Mouse (Mus musculus): ENCODE results near the gene Hmgb1. TPM values are rescaled to one million over a fixed set of nuclear protein-coding genes. Genes with fewer than 3 reads are reported as not detected.

Hmgb1 gene
- polyA plus RNA-seq, 1 experiment = 88.6 TPM

GRCm38 (mm10) chr5:149114034-149114433, 70.3 kb downstream of the Hmgb1 start:
- Histone ChIP-seq H3K79me2 (ENCODE audit: control insufficient read depth, insufficient read depth) (no peaks in the 10 kb centered on the region), H3K36me3 (ENCODE audit: control insufficient read depth, insufficient read depth) (no peaks in the 10 kb centered on the region), H3ac (ENCODE audit: control insufficient read depth, insufficient read length) (no peak overlapping the region), H3K4me2 (ENCODE audit: low read depth) (no peak overlapping the region), H3K4me3 (no peak overlapping the region), H3K27me3 (ENCODE audit: control insufficient read depth, insufficient read depth, insufficient read length) (peaks cover 74% of the 10 kb centered on the region)
- TF ChIP-seq E2F4 (IDR thresholded peaks at IDR 0.05; ENCODE audit: insufficient read depth) (no peak), REST (IDR thresholded peaks at IDR 0.05; ENCODE audit: insufficient read depth, insufficient read length) (no peak), MYOD1 (IDR thresholded peaks at IDR 0.05; ENCODE audit: control insufficient read depth in 1 of 3, insufficient read length in 2 of 3, low read depth in 2 of 3) (no peak), MAX (IDR thresholded peaks at IDR 0.05; ENCODE audit: low read depth) (no peak), SRF (IDR thresholded peaks at IDR 0.05; ENCODE audit: control insufficient read depth, insufficient read length, low read depth) (no peak), MYOG (IDR thresholded peaks at IDR 0.05; ENCODE audit: control insufficient read depth in 1 of 3, insufficient read depth in 1 of 3, insufficient read length in 2 of 3, low read depth in 2 of 3) (no peak), POLR2A (IDR thresholded peaks at IDR 0.05; ENCODE audit: insufficient read length, low read depth) (no peak), TCF3 (IDR thresholded peaks at IDR 0.05; ENCODE audit: insufficient read length, low read depth) (no peak), POLR2AphosphoS2 (IDR thresholded peaks at IDR 0.05; ENCODE audit: insufficient read length, low read depth) (no peak), USF1 (IDR thresholded peaks at IDR 0.05; ENCODE audit: low read depth) (no peak), TCF12 (IDR thresholded peaks at IDR 0.05; ENCODE audit: insufficient read depth, poor library complexity, severe bottlenecking) (no peak), CEBPB (IDR thresholded peaks at IDR 0.05; ENCODE audit: insufficient read depth, poor library complexity, severe bottlenecking) (no peak)

GRCm38 (mm10) chr5:149113439-149113838, 70.8 kb downstream of the Hmgb1 start:
- Histone ChIP-seq H3K4me3 (no peak overlapping the region), H3K79me2 (ENCODE audit: control insufficient read depth, insufficient read depth) (no peaks in the 10 kb centered on the region), H3ac (ENCODE audit: control insufficient read depth, insufficient read length) (no peak overlapping the region), H3K4me2 (ENCODE audit: low read depth) (no peak overlapping the region), H3K36me3 (ENCODE audit: control insufficient read depth, insufficient read depth) (no peaks in the 10 kb centered on the region), H3K27me3 (ENCODE audit: control insufficient read depth, insufficient read depth, insufficient read length) (peaks cover 74% of the 10 kb centered on the region)
- no peak for TF ChIP-seq SRF (IDR thresholded peaks at IDR 0.05; ENCODE audit: control insufficient read depth, insufficient read length, low read depth)

- Histone ChIP-seq H3K27me3 (ENCODE audit: control insufficient read depth, insufficient read depth, insufficient read length) (peaks cover 68% of the 10 kb centered on the region), H3ac (ENCODE audit: control insufficient read depth, insufficient read length) (no peak overlapping the region), H3K4me3 (no peak overlapping the region), H3K36me3 (ENCODE audit: control insufficient read depth, insufficient read depth) (no peaks in the 10 kb centered on the region), H3K4me2 (ENCODE audit: low read depth) (no peak overlapping the region), H3K79me2 (ENCODE audit: control insufficient read depth, insufficient read depth) (no peaks in the 10 kb centered on the region)
- TF ChIP-seq POLR2AphosphoS2 (IDR thresholded peaks at IDR 0.05; ENCODE audit: insufficient read length, low read depth) (no peak), POLR2A (IDR thresholded peaks at IDR 0.05; ENCODE audit: insufficient read length, low read depth) (no peak), MAX (IDR thresholded peaks at IDR 0.05; ENCODE audit: low read depth) (no peak), SRF (IDR thresholded peaks at IDR 0.05; ENCODE audit: control insufficient read depth, insufficient read length, low read depth) (no peak), MYOD1 (IDR thresholded peaks at IDR 0.05; ENCODE audit: control insufficient read depth in 1 of 3, insufficient read length in 2 of 3, low read depth in 2 of 3) (no peak), TCF3 (IDR thresholded peaks at IDR 0.05; ENCODE audit: insufficient read length, low read depth) (no peak), MYOG (IDR thresholded peaks at IDR 0.05; ENCODE audit: control insufficient read depth in 1 of 3, insufficient read depth in 1 of 3, insufficient read length in 2 of 3, low read depth in 2 of 3) (no peak), E2F4 (IDR thresholded peaks at IDR 0.05; ENCODE audit: insufficient read depth) (no peak), CEBPB (IDR thresholded peaks at IDR 0.05; ENCODE audit: insufficient read depth, poor library complexity, severe bottlenecking) (no peak), USF1 (IDR thresholded peaks at IDR 0.05; ENCODE audit: low read depth) (no peak), REST (IDR thresholded peaks at IDR 0.05; ENCODE audit: insufficient read depth, insufficient read length) (no peak), TCF12 (IDR thresholded peaks at IDR 0.05; ENCODE audit: insufficient read depth, poor library complexity, severe bottlenecking) (no peak)
Observed at GRCm38 (mm10) chr5:149112559-149112958, 71.7 kb downstream of the Hmgb1 start.

- H3K4me2 ChIP-seq (ENCODE audit: low read depth) = no peak overlapping the region
- no peaks in the 10 kb centered on the region for H3K36me3 ChIP-seq (ENCODE audit: control insufficient read depth, insufficient read depth)
- peaks cover 60% of the 10 kb centered on the region for H3K27me3 ChIP-seq (ENCODE audit: control insufficient read depth, insufficient read depth, insufficient read length)
- no peak overlapping the region for H3ac ChIP-seq (ENCODE audit: control insufficient read depth, insufficient read length)
- H3K79me2 ChIP-seq (ENCODE audit: control insufficient read depth, insufficient read depth) = no peaks in the 10 kb centered on the region
- no peak overlapping the region for H3K4me3 ChIP-seq
- no peak for TF ChIP-seq MAX (IDR thresholded peaks at IDR 0.05; ENCODE audit: low read depth)
- no peak for TF ChIP-seq POLR2A (IDR thresholded peaks at IDR 0.05; ENCODE audit: insufficient read length, low read depth)
- no peak for TF ChIP-seq USF1 (IDR thresholded peaks at IDR 0.05; ENCODE audit: low read depth)
- TF ChIP-seq MYOD1 (IDR thresholded peaks at IDR 0.05; ENCODE audit: control insufficient read depth in 1 of 3, insufficient read length in 2 of 3, low read depth in 2 of 3) = no peak
- no peak for TF ChIP-seq CEBPB (IDR thresholded peaks at IDR 0.05; ENCODE audit: insufficient read depth, poor library complexity, severe bottlenecking)
- TF ChIP-seq MYOG (IDR thresholded peaks at IDR 0.05; ENCODE audit: control insufficient read depth in 1 of 3, insufficient read depth in 1 of 3, insufficient read length in 2 of 3, low read depth in 2 of 3) = no peak
- TF ChIP-seq E2F4 (IDR thresholded peaks at IDR 0.05; ENCODE audit: insufficient read depth) = no peak
- no peak for TF ChIP-seq REST (IDR thresholded peaks at IDR 0.05; ENCODE audit: insufficient read depth, insufficient read length)
- TF ChIP-seq SRF (IDR thresholded peaks at IDR 0.05; ENCODE audit: control insufficient read depth, insufficient read length, low read depth) = no peak
- TF ChIP-seq TCF3 (IDR thresholded peaks at IDR 0.05; ENCODE audit: insufficient read length, low read depth) = no peak
- no peak for TF ChIP-seq POLR2AphosphoS2 (IDR thresholded peaks at IDR 0.05; ENCODE audit: insufficient read length, low read depth)
- TF ChIP-seq TCF12 (IDR thresholded peaks at IDR 0.05; ENCODE audit: insufficient read depth, poor library complexity, severe bottlenecking) = no peak
Observed at GRCm38 (mm10) chr5:149109220-149109619, 75.1 kb downstream of the Hmgb1 start.

GRCm38 (mm10) chr5:149108178-149108577, 76.1 kb downstream of the Hmgb1 start:
- no peak overlapping the region for H3K4me3 ChIP-seq
- H3K79me2 ChIP-seq (ENCODE audit: control insufficient read depth, insufficient read depth) = no peaks in the 10 kb centered on the region
- TF ChIP-seq MYOG (IDR thresholded peaks at IDR 0.05; ENCODE audit: control insufficient read depth in 1 of 3, insufficient read depth in 1 of 3, insufficient read length in 2 of 3, low read depth in 2 of 3) (no peak), USF1 (IDR thresholded peaks at IDR 0.05; ENCODE audit: low read depth) (no peak), POLR2A (IDR thresholded peaks at IDR 0.05; ENCODE audit: insufficient read length, low read depth) (no peak), CEBPB (IDR thresholded peaks at IDR 0.05; ENCODE audit: insufficient read depth, poor library complexity, severe bottlenecking) (no peak), SRF (IDR thresholded peaks at IDR 0.05; ENCODE audit: control insufficient read depth, insufficient read length, low read depth) (no peak), TCF3 (IDR thresholded peaks at IDR 0.05; ENCODE audit: insufficient read length, low read depth) (no peak), POLR2AphosphoS2 (IDR thresholded peaks at IDR 0.05; ENCODE audit: insufficient read length, low read depth) (no peak), MAX (IDR thresholded peaks at IDR 0.05; ENCODE audit: low read depth) (no peak), E2F4 (IDR thresholded peaks at IDR 0.05; ENCODE audit: insufficient read depth) (no peak), MYOD1 (IDR thresholded peaks at IDR 0.05; ENCODE audit: control insufficient read depth in 1 of 3, insufficient read length in 2 of 3, low read depth in 2 of 3) (no peak), REST (IDR thresholded peaks at IDR 0.05; ENCODE audit: insufficient read depth, insufficient read length) (no peak), TCF12 (IDR thresholded peaks at IDR 0.05; ENCODE audit: insufficient read depth, poor library complexity, severe bottlenecking) (no peak)
- no peak overlapping the region for H3K4me2 ChIP-seq (ENCODE audit: low read depth)
- H3K27me3 ChIP-seq (ENCODE audit: control insufficient read depth, insufficient read depth, insufficient read length) = peaks cover 50% of the 10 kb centered on the region
- no peak overlapping the region for H3ac ChIP-seq (ENCODE audit: control insufficient read depth, insufficient read length)
- H3K36me3 ChIP-seq (ENCODE audit: control insufficient read depth, insufficient read depth) = no peaks in the 10 kb centered on the region
